Mouse (Mus musculus) olfactory bulb, adult 2 months (tissue): ENCODE measurements at regions not wholly inside any gene's neighbourhood (a gene's known extent, or its start where the extent isn't known, plus 50 kb on each side); places are given as distances from the start of the nearest gene placed in this dataset.

Experiments used
- CTCF ChIP-seq: fragments of 200-500 bp; IDR thresholded peaks from 2 replicates; pipeline ENCODE4 v1.5.1; 2012; ENCODE audit warnings: low read depth, mild to moderate bottlenecking, low read length, moderate library complexity; ENCODE audit not compliant: insufficient read depth
- POLR2A ChIP-seq: fragments of 200-500 bp; IDR thresholded peaks from 2 replicates; pipeline ENCODE4 v1.6.1; 2012; ENCODE audit warnings: mild to moderate bottlenecking, low read depth, low read length, moderate library complexity; ENCODE audit not compliant: insufficient read depth

GRCm38 (mm10) chr9:61851331-61851730 is 63.0 kb downstream of the Rplp1 start:
- TF ChIP-seq CTCF (no peak), POLR2A (no peak)
